Mouse (Mus musculus) NIH3T3 (cell line): ENCODE measurements around the gene Map3k19.

Source experiments
- DNase-seq: peaks from one replicate; pipeline ENCODE4 v3.0.0-alpha.2; 2012; ENCODE audit warnings: low read depth

Gene Map3k19

DNA sequence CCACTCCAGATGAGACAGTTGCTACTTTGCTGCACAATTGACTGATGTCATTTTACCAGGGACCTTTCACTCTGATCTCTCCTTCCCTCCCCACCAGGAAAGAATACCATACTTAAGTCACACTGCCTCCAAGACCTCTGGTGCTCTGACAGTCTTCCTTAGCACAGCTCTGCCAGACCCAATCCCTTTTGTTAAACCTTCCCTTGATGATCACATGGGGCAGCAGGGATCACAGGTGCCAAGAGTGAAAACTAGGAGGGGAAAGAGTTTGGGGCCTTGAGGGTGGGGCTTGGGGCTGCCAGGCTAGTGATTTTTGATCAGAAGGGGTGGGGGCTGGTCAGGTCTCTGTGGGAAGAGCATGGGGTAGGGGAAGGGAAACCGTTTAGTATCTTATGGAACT lies 58.1 kb downstream of the Map3k19 start:
- no peak for DNase-seq

DNA sequence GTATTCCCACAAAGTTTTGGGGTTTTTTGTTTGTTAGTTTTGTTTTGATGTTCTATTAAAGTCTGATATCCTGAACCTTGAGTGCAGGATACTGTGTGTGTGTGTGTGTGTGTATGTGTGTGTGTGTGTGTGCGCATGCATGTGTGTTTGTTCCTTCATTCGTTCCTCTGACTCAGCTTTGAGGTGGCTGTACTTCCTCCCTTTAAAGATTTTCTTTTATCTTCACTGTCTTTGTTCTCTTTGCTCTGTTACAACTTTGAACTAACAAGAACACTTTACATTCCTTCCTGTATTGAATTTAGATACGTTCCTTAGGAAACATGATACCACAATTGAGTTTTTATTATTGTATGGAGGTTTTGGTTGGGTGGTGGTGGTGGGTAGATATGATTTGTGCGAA lies 58.5 kb downstream of the Map3k19 start:
- DNase-seq = no peak

DNA sequence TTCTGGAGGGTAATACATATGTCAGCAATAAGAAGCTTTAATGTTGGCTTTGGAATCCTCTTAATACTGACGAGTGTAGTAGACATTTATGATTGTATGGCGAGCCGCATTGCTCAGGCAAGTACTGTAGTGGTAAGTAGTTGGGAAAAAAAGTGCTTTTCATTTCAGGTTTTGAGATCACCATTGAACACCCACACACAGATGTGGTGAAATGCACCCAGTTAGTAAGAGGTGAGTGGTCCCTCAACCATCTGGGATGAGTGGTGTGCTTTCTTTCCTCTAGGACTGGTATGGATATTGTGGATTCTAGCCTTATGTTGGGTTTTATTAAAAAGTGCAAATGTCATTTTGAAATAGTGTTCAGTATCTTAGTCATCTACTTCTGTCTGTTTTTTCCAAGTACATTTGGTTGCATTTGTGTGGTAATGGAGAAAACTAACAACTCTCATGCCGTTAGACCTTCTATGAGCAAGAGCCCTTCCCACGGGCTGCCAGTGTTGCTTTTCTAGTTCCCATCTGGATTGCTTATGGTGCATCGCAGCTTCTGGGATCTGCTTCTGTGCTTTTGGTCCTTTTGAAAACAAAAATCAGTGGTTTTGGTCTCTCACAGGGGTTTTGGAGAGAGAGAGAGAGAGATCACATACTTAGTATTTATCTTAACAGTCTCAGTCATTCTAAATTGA lies 59.6 kb downstream of the Map3k19 start:
- no peak for DNase-seq

DNA sequence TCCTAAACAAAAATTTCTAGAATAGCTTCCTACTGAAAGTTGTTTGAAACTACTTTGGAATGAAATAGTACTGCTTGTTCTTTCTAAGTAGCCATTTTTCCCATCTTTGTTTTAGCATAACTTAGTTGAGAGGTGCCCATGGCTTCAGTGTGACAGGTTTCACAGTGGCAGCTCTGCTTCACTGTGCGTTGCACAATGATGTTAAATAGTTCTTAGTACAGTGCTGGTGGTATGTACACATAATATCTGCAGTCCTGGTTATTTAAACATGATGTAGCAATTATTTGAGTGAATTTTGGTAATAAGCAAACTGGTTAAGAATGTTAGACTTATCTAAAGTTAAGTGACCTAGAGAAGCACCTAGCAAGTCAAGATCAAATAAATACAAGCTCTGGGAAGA lies 61.4 kb downstream of the Map3k19 start:
- no peak for DNase-seq

DNA sequence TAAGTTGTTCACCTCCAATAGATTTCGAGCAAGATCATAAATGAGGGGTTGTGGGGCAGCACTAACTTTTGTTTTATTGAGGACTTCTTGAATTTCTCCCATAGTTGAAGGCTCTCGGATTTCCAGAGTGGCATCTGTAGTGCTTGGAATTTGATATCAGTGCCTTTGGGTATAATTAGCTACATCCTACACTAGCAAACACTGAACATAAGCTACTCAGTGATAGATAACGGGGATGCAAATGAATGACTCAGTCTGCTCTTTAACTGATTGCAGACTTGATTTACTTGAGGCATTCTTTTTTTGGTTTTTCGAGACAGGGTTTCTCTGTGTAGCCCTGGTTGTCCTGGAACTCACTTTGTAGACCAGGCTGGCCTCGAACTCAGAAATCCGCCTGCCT lies 65.9 kb downstream of the Map3k19 start:
- DNase-seq = no peak

DNA sequence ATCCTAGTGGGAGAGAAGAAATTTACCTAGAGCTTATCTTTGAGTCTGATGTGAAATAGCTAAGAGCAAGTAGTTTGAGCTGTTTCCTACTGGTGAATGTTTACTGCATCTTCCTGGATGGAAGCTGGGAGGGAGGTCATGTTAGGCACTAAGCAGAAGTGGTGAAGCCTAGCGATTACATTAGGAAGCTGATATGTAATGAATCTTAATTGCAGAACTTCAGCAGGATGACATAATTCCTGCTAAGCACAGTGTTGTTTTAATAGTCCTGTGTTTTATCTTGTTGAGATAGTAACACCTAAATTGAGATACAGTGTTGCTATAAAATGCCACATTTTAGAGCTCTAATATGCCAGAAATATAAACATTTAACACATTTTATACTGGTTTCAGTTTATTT lies 68.9 kb downstream of the Map3k19 start:
- no peak for DNase-seq

DNA sequence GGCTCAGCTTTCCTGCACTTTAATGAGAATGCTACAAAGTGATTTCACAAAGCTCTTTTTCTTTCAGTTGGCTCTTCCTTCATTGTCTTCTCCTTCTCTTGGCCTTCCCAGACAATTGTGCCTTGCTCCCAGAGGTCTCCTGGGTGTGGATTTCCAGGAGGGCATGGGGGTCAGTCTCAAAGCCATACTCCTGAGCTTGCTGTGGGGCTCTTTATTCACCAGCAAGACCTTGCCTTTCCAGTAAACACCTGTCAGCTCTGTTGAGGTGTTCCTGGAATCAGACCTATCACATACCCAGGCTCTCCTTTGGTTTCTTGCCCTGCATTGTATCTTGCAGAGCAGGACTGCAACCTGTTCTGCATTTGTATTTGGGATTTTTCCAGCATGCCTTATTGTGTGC lies 71.0 kb downstream of the Map3k19 start:
- DNase-seq = no peak

DNA sequence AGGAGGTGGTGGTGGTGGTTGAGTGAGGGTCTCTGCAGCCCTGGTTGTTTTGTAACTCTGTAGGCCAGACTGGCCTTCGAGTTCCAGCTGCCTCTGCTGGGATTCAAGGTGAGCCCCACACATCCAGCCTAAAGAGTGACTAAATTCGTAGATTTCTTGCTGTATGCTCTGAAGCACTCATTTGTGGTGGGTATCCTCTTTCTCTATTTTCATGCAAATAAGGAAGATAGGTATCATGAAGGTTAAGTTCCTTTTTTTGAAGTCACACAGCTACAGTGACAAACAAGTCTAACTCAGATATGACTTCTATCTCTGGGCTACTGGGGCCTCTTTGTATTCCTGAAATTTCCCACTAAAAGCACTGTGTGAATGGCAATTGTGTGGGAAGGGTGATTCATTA lies 74.0 kb downstream of the Map3k19 start:
- no peak for DNase-seq

DNA sequence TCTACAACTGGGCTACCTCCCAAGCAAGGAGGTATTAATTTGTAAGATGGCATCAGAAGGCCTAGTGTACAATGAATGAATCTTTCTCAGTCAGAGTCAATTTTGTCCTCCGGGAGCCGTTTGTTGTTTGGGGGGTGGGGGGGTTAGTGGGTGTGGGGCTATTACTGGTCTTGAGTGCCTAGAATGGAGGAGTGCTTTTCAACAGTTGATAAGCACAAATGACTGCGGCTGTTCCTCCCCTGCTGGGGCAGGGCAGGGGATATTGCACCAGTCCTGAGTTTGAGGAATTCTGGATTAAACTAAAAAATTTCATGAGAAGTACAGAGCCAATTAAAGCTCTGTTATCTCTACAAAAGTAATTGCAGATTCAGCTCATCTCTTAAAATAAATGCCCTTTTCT lies 74.7 kb downstream of the Map3k19 start:
- DNase-seq = no peak

DNA sequence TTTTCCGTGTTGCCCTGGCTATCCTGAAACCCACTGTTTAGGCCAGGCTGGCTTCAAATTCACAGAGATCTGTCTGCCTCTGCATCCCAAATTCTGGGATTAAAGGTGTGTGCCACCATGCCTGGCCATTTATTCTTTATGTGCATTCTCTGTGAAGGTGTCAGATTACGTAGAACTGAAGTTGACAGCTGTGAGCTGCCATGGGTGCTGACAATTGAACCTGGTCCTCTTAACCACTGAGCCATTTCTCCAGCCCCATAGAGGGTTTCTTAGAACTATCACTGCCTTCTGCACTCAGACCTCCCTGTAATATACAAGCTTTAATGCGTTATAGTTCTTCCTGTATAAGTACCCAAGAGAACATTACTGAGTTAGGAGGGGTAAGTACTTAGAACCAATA lies 76.2 kb downstream of the Map3k19 start:
- DNase-seq = no peak

DNA sequence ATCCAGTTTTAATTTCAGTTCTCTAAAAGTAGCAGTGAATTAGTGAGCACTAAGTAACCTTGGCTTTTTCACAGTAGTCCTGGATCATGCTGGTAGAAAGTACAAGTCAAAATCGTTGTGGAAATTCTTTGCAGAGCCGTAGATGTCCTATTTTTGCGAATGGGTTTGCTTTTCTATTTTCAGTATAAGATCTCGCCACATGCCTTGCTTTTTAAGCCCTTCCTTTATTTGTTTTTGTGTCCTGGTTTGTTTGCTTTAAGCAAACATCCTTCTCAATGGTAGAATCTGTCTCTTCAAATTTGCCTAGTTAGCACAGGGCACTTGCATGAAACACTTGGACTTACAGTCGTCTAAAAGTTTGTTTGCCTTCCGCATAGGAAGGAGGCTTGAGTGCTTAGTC lies 78.6 kb downstream of the Map3k19 start:
- no peak for DNase-seq

DNA sequence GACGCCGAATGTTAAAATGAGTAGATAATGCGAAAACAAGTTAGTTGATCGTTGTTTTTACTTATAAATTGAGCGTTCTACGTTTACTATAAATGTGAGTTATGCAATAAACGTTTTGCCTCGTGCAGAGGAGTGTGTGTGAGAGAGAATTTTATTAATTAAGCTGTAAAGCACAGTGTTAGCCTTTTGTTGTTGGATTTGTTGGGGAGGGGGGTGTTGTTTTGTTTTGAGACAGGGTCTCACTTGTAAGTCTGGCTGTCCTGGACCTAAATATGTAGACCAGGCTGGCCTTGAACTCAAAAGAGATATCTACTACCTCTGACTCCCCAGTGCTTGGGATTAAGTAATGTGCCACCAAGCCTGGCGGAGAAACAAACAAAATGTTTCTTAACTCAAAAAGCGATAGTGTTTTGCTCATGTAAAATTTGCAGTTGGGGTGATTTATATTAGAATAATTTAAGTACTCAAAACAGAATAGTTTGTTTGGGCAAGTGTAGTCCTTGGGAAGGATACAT lies 79.6 kb downstream of the Map3k19 start:
- DNase-seq = peak; percentile 16

DNA sequence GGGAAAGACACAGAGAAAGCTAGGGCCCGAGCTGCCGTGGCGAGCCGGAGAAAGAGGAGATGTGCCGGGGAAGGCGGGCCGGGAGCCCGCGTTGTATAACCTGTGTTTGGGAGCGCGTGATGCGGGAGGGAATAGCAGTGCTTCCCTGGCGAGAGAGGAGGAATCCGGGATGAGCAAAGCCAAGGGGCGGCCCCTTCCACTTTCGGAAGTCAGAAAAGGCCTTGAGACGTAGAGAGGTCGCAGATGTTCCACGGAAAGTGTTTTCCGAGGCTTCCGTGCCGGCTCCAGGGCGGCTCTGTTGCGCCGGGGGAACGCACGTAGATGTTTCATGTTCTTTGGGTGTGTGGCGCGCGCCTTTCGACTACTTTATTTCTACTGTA lies 80.3 kb downstream of the Map3k19 start:
- DNase-seq = peak; percentile 71

DNA sequence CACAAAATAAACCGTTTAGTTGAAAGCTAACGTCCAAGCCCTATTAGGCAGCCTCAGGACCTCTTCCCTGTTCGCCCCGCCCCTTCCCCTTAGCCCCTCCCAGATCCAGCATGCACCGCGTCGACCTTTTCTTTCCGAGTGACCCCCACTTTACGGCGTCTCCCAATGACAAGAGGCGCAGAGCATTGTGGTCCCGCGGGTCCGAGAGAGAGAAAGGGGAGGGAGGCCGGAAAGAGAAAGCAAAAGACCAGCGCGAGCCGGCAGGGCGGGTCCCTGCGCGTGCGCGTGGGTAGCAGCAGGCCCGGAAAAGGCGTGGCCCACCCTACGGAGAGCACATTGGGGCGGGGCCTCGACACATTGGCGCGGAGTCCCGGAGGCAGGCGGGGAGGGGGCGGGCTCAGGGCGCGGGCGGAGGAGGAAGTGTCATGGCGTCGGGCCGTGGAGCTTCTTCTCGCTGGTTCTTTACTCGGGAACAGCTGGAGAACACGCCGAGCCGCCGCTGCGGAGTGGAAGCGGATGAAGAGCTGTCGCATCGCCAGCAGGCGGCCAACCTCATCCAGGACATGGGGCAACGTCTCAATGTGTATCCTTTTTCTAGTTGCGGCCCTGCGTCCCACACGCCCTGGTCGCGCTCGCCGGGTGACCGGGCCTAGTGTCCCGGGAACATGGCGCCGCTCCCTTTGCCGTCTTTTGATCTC lies 80.9 kb downstream of the Map3k19 start, which contains the start of gene Ccnt2:
Gene Ccnt2, plus strand, starts transcription at position 362 of the 698 bp plus-strand sequence.
- peak; percentile 100 for DNase-seq

DNA sequence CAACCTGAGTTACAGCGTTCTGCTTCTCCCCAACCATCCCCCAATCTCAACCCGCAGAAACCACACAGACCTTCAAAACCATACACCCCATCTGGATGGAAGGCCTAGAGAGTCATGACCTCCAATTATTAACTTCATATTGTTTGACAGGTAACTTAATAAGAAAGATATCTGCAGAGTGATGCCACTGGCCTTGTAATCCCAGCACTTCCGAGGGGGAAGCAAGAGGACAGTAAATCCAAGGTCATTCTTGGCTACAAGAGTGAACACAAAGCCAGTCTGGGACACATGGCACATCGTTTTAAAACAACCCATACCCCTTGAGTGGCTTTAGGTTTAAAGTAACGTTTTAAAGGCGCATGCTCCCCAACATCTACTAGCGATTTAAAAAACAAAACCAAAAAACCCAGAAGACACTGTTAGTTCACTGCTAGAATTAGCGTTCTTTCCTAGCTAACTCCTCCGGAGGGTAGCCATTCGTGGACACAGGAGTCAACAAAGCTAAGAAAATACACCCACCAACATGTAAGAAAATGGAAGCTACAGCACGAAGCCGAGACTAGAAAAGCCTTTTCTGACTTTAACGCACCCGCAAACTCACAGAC lies 81.5 kb downstream of the Map3k19 start:
- DNase-seq = peak; percentile 51

DNA sequence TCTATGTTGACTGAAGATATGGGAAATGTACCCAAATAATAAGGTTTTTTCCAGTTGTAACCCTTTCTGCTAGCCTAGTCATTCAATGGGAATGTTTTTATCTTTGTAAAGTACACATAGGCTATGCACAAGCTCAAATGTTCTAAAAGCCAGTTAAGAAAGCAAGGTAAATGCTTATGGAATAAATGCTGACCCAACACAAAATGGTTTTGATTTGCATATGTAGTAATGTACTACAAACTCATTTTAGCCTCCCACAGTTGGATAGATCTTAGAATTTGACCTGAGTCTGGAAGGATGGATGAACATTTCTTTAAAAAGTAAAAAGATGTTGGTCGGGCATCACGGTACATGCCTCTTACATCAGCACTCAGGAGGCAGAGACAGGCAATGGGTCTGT lies 88.1 kb downstream of the Map3k19 start:
- DNase-seq = no peak

DNA sequence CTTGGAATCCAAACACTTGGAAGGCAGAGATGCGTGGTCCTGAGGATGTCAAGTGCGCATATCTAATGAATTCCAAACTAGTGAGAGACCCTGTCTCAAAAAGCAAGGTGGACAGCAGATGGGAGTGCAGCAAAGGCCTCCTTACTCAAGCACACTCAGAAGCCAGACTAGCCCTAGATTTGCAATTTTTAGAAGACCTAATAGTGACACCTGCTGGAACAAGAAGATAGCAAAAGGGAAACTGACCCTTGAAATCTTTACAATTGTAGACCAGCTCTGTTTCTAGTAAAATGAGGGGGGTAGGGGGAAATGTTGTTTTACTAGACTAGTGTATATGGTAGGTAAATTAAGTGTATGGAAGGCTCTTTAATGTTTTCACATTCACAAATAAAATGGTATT lies 89.4 kb downstream of the Map3k19 start:
- DNase-seq = peak; percentile 69
